Mouse (Mus musculus): ENCODE measurements around the gene Sdccag8.
"Not testable (repeated sequence)": the region's sequence is repeated elsewhere in the genome, so short reads cannot be mapped to it uniquely, and the experiment has no call there.

Gene Sdccag8

GRCm38 (mm10) chr1:176828666-176829065 is 14.2 kb downstream of the Sdccag8 start:
- no peak for DNase-seq

- DNase-seq: no peak
Observed at GRCm38 (mm10) chr1:176832071-176832470, 17.6 kb downstream of the Sdccag8 start.

- DNase-seq: no peak
Observed at GRCm38 (mm10) chr1:176832607-176833006, 18.1 kb downstream of the Sdccag8 start.

- DNase-seq: no peak
Observed at GRCm38 (mm10) chr1:176833257-176833656, 18.8 kb downstream of the Sdccag8 start.

- DNase-seq: no peak
Observed at GRCm38 (mm10) chr1:176833948-176834347, 19.5 kb downstream of the Sdccag8 start.

GRCm38 (mm10) chr1:176834880-176835279 is 20.4 kb downstream of the Sdccag8 start:
- DNase-seq: no peak

- DNase-seq: peak in 1 of 2 experiments; percentile 19
Observed at GRCm38 (mm10) chr1:176835501-176836294, 21.2 kb downstream of the Sdccag8 start.

- DNase-seq: not testable (repeated sequence)
Observed at GRCm38 (mm10) chr1:176836562-176836961, 22.1 kb downstream of the Sdccag8 start.

GRCm38 (mm10) chr1:176845082-176845977 is 30.9 kb downstream of the Sdccag8 start:
- DNase-seq: no peak

- no peak for DNase-seq
Observed at GRCm38 (mm10) chr1:176847118-176847859, 32.8 kb downstream of the Sdccag8 start.

- no peak for DNase-seq
Observed at GRCm38 (mm10) chr1:176848613-176849290, 34.3 kb downstream of the Sdccag8 start.

GRCm38 (mm10) chr1:176849377-176849776 is 34.9 kb downstream of the Sdccag8 start:
- no peak for DNase-seq

- no peak for DNase-seq
Observed at GRCm38 (mm10) chr1:176851401-176851800, 36.9 kb downstream of the Sdccag8 start.

GRCm38 (mm10) chr1:176852813-176853590 is 38.5 kb downstream of the Sdccag8 start:
- DNase-seq: no peak

GRCm38 (mm10) chr1:176861981-176862644 is 47.7 kb downstream of the Sdccag8 start:
- peak; percentile 87 to 88 for DNase-seq

- no peak for DNase-seq
Observed at GRCm38 (mm10) chr1:176870501-176870900, 56.0 kb downstream of the Sdccag8 start.

- no peak for DNase-seq
Observed at GRCm38 (mm10) chr1:176871975-176872374, 57.5 kb downstream of the Sdccag8 start.

- no peak for DNase-seq
Observed at GRCm38 (mm10) chr1:176873463-176873862, 59.0 kb downstream of the Sdccag8 start.

- no peak for DNase-seq
Observed at GRCm38 (mm10) chr1:176874155-176874554, 59.7 kb downstream of the Sdccag8 start.

GRCm38 (mm10) chr1:176877756-176878155 is 63.3 kb downstream of the Sdccag8 start:
- DNase-seq: peak; percentile 78 to 83

GRCm38 (mm10) chr1:176879005-176879404 is 64.5 kb downstream of the Sdccag8 start:
- peak; percentile 80 to 81 for DNase-seq

Measured in cerebellum, postnatal 14 days (tissue).